Mouse (Mus musculus) G1E (cell line): ENCODE data around the gene Gpcpd1.

Source experiments
- CTCF ChIP-seq: IDR thresholded peaks from 2 replicates; pipeline ENCODE4 v1.5.1; 2012; ENCODE audit warnings: low read depth, low read length, inconsistent platforms, mixed read lengths
- GATA1 ChIP-seq: IDR thresholded peaks from 2 replicates; pipeline ENCODE4 v1.6.1; 2012; ENCODE audit warnings: borderline replicate concordance, low read length, inconsistent platforms, mixed read lengths

- TF ChIP-seq CTCF (no peak), GATA1 (no peak)
Measured at GRCm38 (mm10) chr2:132509261-132509660, 78.3 kb downstream of the Gpcpd1 start.
